Mouse (Mus musculus) layer of hippocampus, postnatal 14 days (tissue): ENCODE results near the gene Havcr2. TPM values are rescaled to one million over a fixed set of nuclear protein-coding genes. Genes with fewer than 3 reads are reported as not detected.
"Not testable (repeated sequence)": the region's sequence is repeated elsewhere in the genome, so short reads cannot be mapped to it uniquely, and the experiment has no call there.

ENCODE experiments used
- DNase-seq, 2 experiments: peaks; one replicate each; pipeline ENCODE4 v3.0.0; 2021 to 2022; ENCODE audit warnings: low spot score in 2 of 2, mixed read lengths in 1 of 2
- long read RNA-seq, 2 experiments: library from polyadenylated mRNA; stranded (forward); transcript quantifications; one replicate each; pipeline ENCODE4 v2.0.0; 2021
- total RNA-seq, 2 experiments: library from RNA; stranded (reverse); gene quantifications; 2 replicates each; pipeline ENCODE4 v1.2.3; 2021

Gene Havcr2
- total RNA-seq, result 1 to 10 TPM; 2.0 to 2.2 TPM
- long read RNA-seq, experiment 1, partial matches to known transcripts, result 0 of 8 reads
- long read RNA-seq, experiment 1, other reads (novel, unspliced or antisense), result 7 of 8 reads
- long read RNA-seq, experiment 2, partial matches to known transcripts, result 0 of 6 reads
- long read RNA-seq, experiment 2, other reads (novel, unspliced or antisense), result 6 of 6 reads

- DNase-seq, result no peak
Measured at GRCm38 (mm10) chr11:46454453-46455045, at the start of gene Havcr2. TSS of gene Havcr2 (plus strand) at chr11:46454935.

GRCm38 (mm10) chr11:46404986-46405385 lies 49.7 kb upstream of the Havcr2 start:
- DNase-seq, result no peak

GRCm38 (mm10) chr11:46406721-46407120 lies 48.0 kb upstream of the Havcr2 start:
- no peak for DNase-seq

GRCm38 (mm10) chr11:46410018-46410563 lies 44.6 kb upstream of the Havcr2 start:
- no peak for DNase-seq

GRCm38 (mm10) chr11:46418438-46418837 lies 36.3 kb upstream of the Havcr2 start:
- no peak for DNase-seq

GRCm38 (mm10) chr11:46418860-46419259 lies 35.9 kb upstream of the Havcr2 start:
- no peak for DNase-seq

- no peak for DNase-seq
Measured at GRCm38 (mm10) chr11:46421086-46421888, 33.4 kb upstream of the Havcr2 start.

- DNase-seq, result not testable (repeated sequence)
Measured at GRCm38 (mm10) chr11:46428131-46428530, 26.6 kb upstream of the Havcr2 start.

- DNase-seq, result no peak
Measured at GRCm38 (mm10) chr11:46430123-46430522, 24.6 kb upstream of the Havcr2 start.

GRCm38 (mm10) chr11:46431129-46431528 lies 23.6 kb upstream of the Havcr2 start:
- peak; percentile 71 to 88 for DNase-seq

GRCm38 (mm10) chr11:46435363-46435762 lies 19.4 kb upstream of the Havcr2 start:
- DNase-seq, result no peak

GRCm38 (mm10) chr11:46436760-46437458 lies 17.8 kb upstream of the Havcr2 start, which contains the start of gene Med7:
TSS of gene Med7 (plus strand) at chr11:46436925.
- peak; percentile 89 to 97 for DNase-seq

- DNase-seq, result no peak
Measured at GRCm38 (mm10) chr11:46437459-46438000, 17.2 kb upstream of the Havcr2 start.

GRCm38 (mm10) chr11:46439005-46439543 lies 15.7 kb upstream of the Havcr2 start:
- no peak for DNase-seq

- no peak for DNase-seq
Measured at GRCm38 (mm10) chr11:46441774-46442173, 13.0 kb upstream of the Havcr2 start.

- DNase-seq, result no peak
Measured at GRCm38 (mm10) chr11:46443152-46443551, 11.6 kb upstream of the Havcr2 start.

GRCm38 (mm10) chr11:46443979-46444378 lies 10.8 kb upstream of the Havcr2 start:
- no peak for DNase-seq

GRCm38 (mm10) chr11:46446150-46446549 lies 8.6 kb upstream of the Havcr2 start:
- DNase-seq, result no peak

GRCm38 (mm10) chr11:46447644-46448484 lies 6.9 kb upstream of the Havcr2 start:
- DNase-seq, result no peak
